Mouse (Mus musculus): ENCODE results near the gene Mrpl24. TPM values are rescaled to one million over a fixed set of nuclear protein-coding genes. Genes with fewer than 3 reads are reported as not detected.

Mrpl24 gene
- total RNA-seq, 2 experiments from 2014 or later = 45.5 to 48.5 TPM

GRCm38 (mm10) chr3:87906981-87907857 is 12.1 kb upstream of the Mrpl24 start:
- intact Hi-C loops (cut with DNase I) = no loop called here
- DNase-seq (ENCODE audit: low spot score in 2 of 2) = peak in 1 of 2 experiments; percentile 44

- intact Hi-C loops (cut with DNase I) = no loop called here
Observed at GRCm38 (mm10) chr3:87907906-87908305, 11.4 kb upstream of the Mrpl24 start.

GRCm38 (mm10) chr3:87909381-87909780 is 9.9 kb upstream of the Mrpl24 start:
- no peak for DNase-seq (ENCODE audit: low spot score in 2 of 2)
- intact Hi-C loops (cut with DNase I) = no loop called here

More at GRCm38 (mm10) chr3:87907906-87908305, 11.4 kb upstream of the Mrpl24 start:
- no peak for DNase-seq (ENCODE audit: low spot score in 2 of 2)

- DNase-seq (ENCODE audit: low spot score in 2 of 2) = no peak
- intact Hi-C loops (cut with DNase I) = no loop called here
Observed at GRCm38 (mm10) chr3:87909874-87910273, 9.4 kb upstream of the Mrpl24 start.

- intact Hi-C loops (cut with DNase I) = no loop called here
- DNase-seq (ENCODE audit: low spot score in 2 of 2) = peak; percentile 40 to 73
Observed at GRCm38 (mm10) chr3:87910573-87911141, 8.6 kb upstream of the Mrpl24 start.

GRCm38 (mm10) chr3:87913491-87913890 is 5.8 kb upstream of the Mrpl24 start:
- DNase-seq (ENCODE audit: low spot score in 2 of 2) = no peak
- intact Hi-C loops (cut with DNase I) = no loop called here

GRCm38 (mm10) chr3:87913891-87914290 is 5.4 kb upstream of the Mrpl24 start:
- DNase-seq (ENCODE audit: low spot score in 2 of 2) = no peak
- intact Hi-C loops (cut with DNase I) = no loop called here

GRCm38 (mm10) chr3:87916990-87917389 is 2.3 kb upstream of the Mrpl24 start:
- DNase-seq (ENCODE audit: low spot score in 2 of 2) = no peak
- intact Hi-C loops (cut with DNase I) = no loop called here

GRCm38 (mm10) chr3:87918551-87918950 is 755 bp upstream of the Mrpl24 start:
- intact Hi-C loops (cut with DNase I) = no loop called here

GRCm38 (mm10) chr3:87920270-87920943 is 1.1 kb downstream of the Mrpl24 start:
- DNase-seq (ENCODE audit: low spot score in 2 of 2) = no peak
- intact Hi-C loops (cut with DNase I) = no loop called here

More at GRCm38 (mm10) chr3:87918551-87918950, 755 bp upstream of the Mrpl24 start:
- DNase-seq (ENCODE audit: low spot score in 2 of 2) = no peak

GRCm38 (mm10) chr3:87924996-87925395 is 5.7 kb downstream of the Mrpl24 start:
- intact Hi-C loops (cut with DNase I) = no loop called here

GRCm38 (mm10) chr3:87927452-87927851 is 8.1 kb downstream of the Mrpl24 start:
- intact Hi-C loops (cut with DNase I) = no loop called here
- no peak for DNase-seq (ENCODE audit: low spot score in 2 of 2)

More at GRCm38 (mm10) chr3:87924996-87925395, 5.7 kb downstream of the Mrpl24 start:
- DNase-seq (ENCODE audit: low spot score in 2 of 2) = no peak

GRCm38 (mm10) chr3:87929341-87930077 is 10.2 kb downstream of the Mrpl24 start:
- intact Hi-C loops (cut with DNase I) = loop anchor here (2.0 to 10.0 kb wide), 2 partner anchors 45 to 55 kb away; partner anchors contain the start of gene Prcc
- no peak for DNase-seq (ENCODE audit: low spot score in 2 of 2)

GRCm38 (mm10) chr3:87930078-87930795 is 10.9 kb downstream of the Mrpl24 start, which contains the start of the genes Isg20l2 and Rrnad1:
Isg20l2 (plus strand) TSS chr3:87930314.
Rrnad1 (minus strand) TSS chr3:87930717.
- intact Hi-C loops (cut with DNase I) = loop anchor here (2.0 to 10.0 kb wide), 2 partner anchors 45 to 55 kb away; partner anchors contain the start of gene Prcc
- DNase-seq (ENCODE audit: low spot score in 2 of 2) = peak; percentile 97 to 98

GRCm38 (mm10) chr3:87934026-87934425 is 14.7 kb downstream of the Mrpl24 start:
- intact Hi-C loops (cut with DNase I) = loop anchor here (2.0 to 10.0 kb wide), 3 partner anchors 27 to 137 kb away; no protein-coding TSS in a partner anchor
- no peak for DNase-seq (ENCODE audit: low spot score in 2 of 2)

- intact Hi-C loops (cut with DNase I) = loop anchor here (2.0 to 10.0 kb wide), 3 partner anchors 26 to 136 kb away; no protein-coding TSS in a partner anchor
- no peak for DNase-seq (ENCODE audit: low spot score in 2 of 2)
Observed at GRCm38 (mm10) chr3:87934501-87934900, 15.2 kb downstream of the Mrpl24 start.

GRCm38 (mm10) chr3:87935201-87935600 is 15.9 kb downstream of the Mrpl24 start:
- intact Hi-C loops (cut with DNase I) = loop anchor here (2.0 to 10.0 kb wide), 3 partner anchors 26 to 136 kb away; no protein-coding TSS in a partner anchor
- no peak for DNase-seq (ENCODE audit: low spot score in 2 of 2)

GRCm38 (mm10) chr3:87935776-87936175 is 16.5 kb downstream of the Mrpl24 start:
- intact Hi-C loops (cut with DNase I) = loop anchor here (2.0 to 10.0 kb wide), 3 partner anchors 25 to 135 kb away; no protein-coding TSS in a partner anchor
- peak; percentile 71 to 83 for DNase-seq (ENCODE audit: low spot score in 2 of 2)

All from left cerebral cortex, postnatal 14 days (tissue).